Mouse (Mus musculus) limb, embryonic 10.5 days (tissue): ENCODE results near the gene Lhpp. TPM values are rescaled to one million over a fixed set of nuclear protein-coding genes. Genes with fewer than 3 reads are reported as not detected.

ENCODE experiments used
- DNase-seq: peaks from one replicate; pipeline ENCODE4 v3.0.0-alpha.2; 2017; ENCODE audit warnings: low spot score
- H3K27ac ChIP-seq: fragments of 300-500 bp; sonication (generic); 2 replicates; pipeline ENCODE4 v1.5.1; 2016; ENCODE audit warnings: mild to moderate bottlenecking
- H3K27me3 ChIP-seq: fragments of 300-500 bp; sonication (generic); 2 replicates; pipeline ENCODE4 v1.6.1; 2016; ENCODE audit warnings: low read depth, mild to moderate bottlenecking; ENCODE audit not compliant: poor library complexity, severe bottlenecking
- H3K36me3 ChIP-seq: fragments of 300-500 bp; sonication (generic); 2 replicates; pipeline ENCODE4 v1.6.1; 2016; ENCODE audit warnings: mild to moderate bottlenecking, moderate library complexity
- H3K4me1 ChIP-seq: fragments of 300-500 bp; sonication (generic); 2 replicates; pipeline ENCODE4 v1.6.1; 2016
- H3K4me3 ChIP-seq: fragments of 300-500 bp; sonication (generic); 2 replicates; pipeline ENCODE4 v1.5.1; 2016; ENCODE audit warnings: mild to moderate bottlenecking, moderate library complexity
- H3K9me3 ChIP-seq: fragments of 300-500 bp; sonication (generic); replicated peaks from 2 replicates; pipeline ENCODE4 v1.6.1; 2016; ENCODE audit warnings: mild to moderate bottlenecking
- WGBS: fragments of 180-500 bp; shearing (Covaris S2); methylation state at CpG from one replicate; pipeline ENCODE4 v1.1.7; 2016; 5-methylcytosine and 5-hydroxymethylcytosine counted together
- polyA plus RNA-seq: library from polyadenylated mRNA; unstranded; fragments of >200 nt; fragmentation: Nextera tagmentation; extraction: Ambion mirVana; gene quantifications from 2 replicates; pipeline ENCODE4 v1.2.1, GENCODE M21; 2016

Gene Lhpp
- polyA plus RNA-seq, 1 experiment from 2014 or later: 20.1 TPM

DNA sequence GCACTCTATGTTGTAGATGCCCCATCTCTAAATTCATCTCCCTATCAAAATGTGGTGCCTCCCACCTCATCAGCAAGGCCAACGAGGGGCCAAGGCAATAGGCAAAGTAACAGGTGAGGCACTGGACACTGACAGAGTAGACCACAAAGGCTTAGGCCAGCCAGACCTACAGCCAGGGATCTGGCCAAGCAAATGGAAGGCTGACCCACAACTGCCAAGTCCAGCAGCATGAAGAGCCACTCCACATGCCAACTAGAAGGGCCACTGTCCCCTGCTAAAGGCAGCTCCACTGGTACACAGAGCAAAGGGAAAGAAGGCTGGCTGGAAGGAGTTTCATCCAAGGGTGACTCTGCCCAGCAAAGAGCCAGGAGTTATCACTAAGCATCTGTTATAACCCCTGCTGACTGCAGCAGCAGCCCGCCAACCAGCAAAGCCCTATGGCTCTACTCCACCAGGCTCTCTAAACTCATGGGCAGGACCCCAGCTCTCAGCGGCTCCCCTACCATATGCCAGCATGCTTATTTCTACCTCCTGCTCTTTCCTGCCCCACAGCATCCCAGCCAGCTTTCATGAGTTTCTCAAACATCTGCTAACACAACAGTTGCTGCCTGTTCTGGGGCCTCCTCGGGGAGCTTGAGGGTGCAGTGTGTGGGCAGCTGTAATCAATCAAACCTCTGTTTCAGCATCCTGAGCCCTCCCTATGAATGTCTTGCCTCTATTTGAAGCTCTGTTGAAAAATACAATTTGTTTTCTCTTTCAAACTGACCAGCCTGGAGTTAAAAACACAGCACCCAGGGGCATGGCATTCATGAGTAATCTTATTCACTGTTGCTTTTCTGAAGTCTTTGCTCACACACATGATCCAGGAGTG is 143.3 kb downstream of the Lhpp start:
- peak overlapping the region; percentile 72 for H3K27ac ChIP-seq
- no peak overlapping the region for H3K4me3 ChIP-seq
- peaks cover 20% of the 10 kb centered on the region for H3K4me1 ChIP-seq
- peaks cover 60% of the 10 kb centered on the region for H3K36me3 ChIP-seq
- H3K9me3 ChIP-seq: no peaks in the 10 kb centered on the region
- H3K27me3 ChIP-seq: no peaks in the 10 kb centered on the region
- WGBS: 64% methylated on average over 4 of the region's 4 CpGs
- DNase-seq: no peak

DNA sequence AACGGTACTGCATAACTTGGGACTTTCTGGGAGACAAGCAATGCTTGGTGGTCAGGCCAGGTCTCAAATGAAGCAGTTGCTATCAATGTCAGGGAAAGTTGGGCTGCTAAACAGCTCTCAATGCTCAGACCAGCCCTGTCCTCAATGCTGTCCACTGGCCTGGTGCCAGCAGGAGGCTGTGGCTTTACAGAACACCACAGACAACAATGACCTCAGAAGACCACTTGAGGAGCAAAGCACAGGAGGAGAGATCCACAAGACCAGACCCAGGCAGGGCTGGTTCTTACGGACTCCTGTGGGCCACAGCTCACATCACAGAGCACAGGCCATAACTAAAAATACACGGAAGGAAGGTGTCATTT is 143.9 kb downstream of the Lhpp start:
- H3K4me3 ChIP-seq: no peak overlapping the region
- H3K27ac ChIP-seq: peak overlapping the region; percentile 72
- no peaks in the 10 kb centered on the region for H3K27me3 ChIP-seq
- no peak for DNase-seq
- peaks cover 20% of the 10 kb centered on the region for H3K4me1 ChIP-seq
- H3K9me3 ChIP-seq: no peaks in the 10 kb centered on the region
- 82% methylated on average over 3 of the region's 3 CpGs for WGBS
- H3K36me3 ChIP-seq: peaks cover 60% of the 10 kb centered on the region

Other genes starting within 250 kb of the Lhpp start
- 126 TPM in 2 replicates for gene Oat, start 34.2 kb upstream of the Lhpp start, polyA plus RNA-seq
- gene Nkx1-2, start 11.0 kb upstream of the Lhpp start, polyA plus RNA-seq: 0.09 TPM in 1 of 2 replicates, not detected in the other
- gene Fam53b, start 203.2 kb downstream of the Lhpp start, polyA plus RNA-seq: 32.7 and 39.1 TPM in 2 replicates
- gene Eef1akmt2, start 242.0 kb downstream of the Lhpp start, polyA plus RNA-seq: 74.0 and 74.6 TPM in 2 replicates
- gene Abraxas2, start 248.6 kb downstream of the Lhpp start, polyA plus RNA-seq: 34.8 and 36.5 TPM in 2 replicates